Mouse (Mus musculus): Measurements from ENCODE around the gene Prr12. TPM values are rescaled to one million over a fixed set of nuclear protein-coding genes. Genes with fewer than 3 reads are reported as not detected.

The Prr12 gene
- polyA plus RNA-seq, 1 experiment from 2014 or later: 8.7 TPM

DNA sequence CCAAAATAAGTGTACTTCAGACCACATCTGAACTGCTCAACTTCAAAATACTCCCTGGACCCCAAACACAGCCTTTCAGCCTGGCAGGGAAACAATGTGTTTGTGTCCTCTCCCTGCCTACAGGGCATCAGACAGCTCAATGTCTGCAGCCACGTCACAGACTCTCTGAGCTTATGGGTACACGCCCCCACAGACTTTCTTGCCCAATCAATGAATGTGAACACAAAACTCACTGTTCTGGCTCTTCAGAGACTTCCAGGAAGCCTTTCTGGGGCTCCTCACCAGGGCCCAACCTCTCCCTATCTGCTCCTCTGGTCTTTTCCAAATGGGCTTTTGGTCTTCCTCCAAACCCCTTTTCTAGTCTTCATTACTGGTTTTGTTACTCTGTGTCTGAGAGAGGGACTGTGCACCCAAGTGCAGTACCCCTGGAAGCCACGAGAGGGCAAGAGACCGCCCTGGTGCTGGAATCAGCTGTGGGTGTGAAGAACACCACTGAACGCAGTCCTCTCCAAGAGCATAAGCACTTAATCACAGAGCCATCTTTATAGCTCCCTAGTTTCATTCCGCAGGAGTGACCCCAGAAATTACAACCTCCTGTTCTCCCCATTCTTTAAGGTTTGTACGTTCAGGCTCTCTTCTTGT lies 14.8 kb downstream of the Prr12 start:
- H3K27ac ChIP-seq (ENCODE audit: low read length): no peak overlapping the region
- no peak overlapping the region for H3K4me2 ChIP-seq (ENCODE audit: low read depth, low read length)
- no peaks in the 10 kb centered on the region for H3K4me1 ChIP-seq (ENCODE audit: control insufficient read depth, insufficient read depth, low read length)
- no peak overlapping the region for H3K9ac ChIP-seq (ENCODE audit: low read length)
- H3K9me3 ChIP-seq (replicated peaks; ENCODE audit: control insufficient read depth, low read length): no peaks in the 10 kb centered on the region
- 67% methylated on average over 7 of the region's 7 CpGs for WGBS
- H3K27me3 ChIP-seq (ENCODE audit: control insufficient read depth, insufficient read depth, low read length): no peaks in the 10 kb centered on the region
- ATAC-seq (ENCODE audit: insufficient read depth, low FRiP score): 0 out of 2 replicates have a peak, but pooled peaks have one; percentile 38
- peaks cover 61% of the 10 kb centered on the region for H3K36me3 ChIP-seq (ENCODE audit: control insufficient read depth, insufficient read depth, low read length)
- no peak overlapping the region for H3K4me3 ChIP-seq (replicated peaks; ENCODE audit: low read length)

DNA sequence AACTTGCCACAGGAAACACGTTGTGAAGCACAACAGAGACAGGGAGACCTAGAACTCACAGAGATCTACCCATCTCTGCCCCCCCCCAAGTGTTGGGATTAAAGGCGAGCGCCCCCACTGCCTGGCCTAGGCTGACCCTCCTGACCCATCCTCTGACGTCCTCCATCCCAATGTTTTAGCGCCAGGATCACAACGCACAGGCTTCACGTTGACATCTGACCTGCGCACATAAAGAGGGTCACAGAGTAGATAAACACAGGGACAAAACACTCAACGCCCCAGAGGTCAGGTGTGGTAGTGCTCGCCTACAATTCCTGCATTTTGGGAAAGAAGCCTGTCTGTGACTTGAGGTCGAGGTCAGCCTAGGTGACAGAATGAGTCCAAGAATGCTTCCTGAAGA lies 16.0 kb downstream of the Prr12 start:
- H3K36me3 ChIP-seq (ENCODE audit: control insufficient read depth, insufficient read depth, low read length): peaks cover 65% of the 10 kb centered on the region
- H3K4me1 ChIP-seq (ENCODE audit: control insufficient read depth, insufficient read depth, low read length): no peaks in the 10 kb centered on the region
- no peak overlapping the region for H3K9ac ChIP-seq (ENCODE audit: low read length)
- no peak overlapping the region for H3K4me3 ChIP-seq (replicated peaks; ENCODE audit: low read length)
- H3K4me2 ChIP-seq (ENCODE audit: low read depth, low read length): no peak overlapping the region
- WGBS: 77% methylated on average over 11 of the region's 11 CpGs
- no peak for ATAC-seq (ENCODE audit: insufficient read depth, low FRiP score)
- H3K27me3 ChIP-seq (ENCODE audit: control insufficient read depth, insufficient read depth, low read length): no peaks in the 10 kb centered on the region
- no peaks in the 10 kb centered on the region for H3K9me3 ChIP-seq (replicated peaks; ENCODE audit: control insufficient read depth, low read length)
- no peak overlapping the region for H3K27ac ChIP-seq (ENCODE audit: low read length)

DNA sequence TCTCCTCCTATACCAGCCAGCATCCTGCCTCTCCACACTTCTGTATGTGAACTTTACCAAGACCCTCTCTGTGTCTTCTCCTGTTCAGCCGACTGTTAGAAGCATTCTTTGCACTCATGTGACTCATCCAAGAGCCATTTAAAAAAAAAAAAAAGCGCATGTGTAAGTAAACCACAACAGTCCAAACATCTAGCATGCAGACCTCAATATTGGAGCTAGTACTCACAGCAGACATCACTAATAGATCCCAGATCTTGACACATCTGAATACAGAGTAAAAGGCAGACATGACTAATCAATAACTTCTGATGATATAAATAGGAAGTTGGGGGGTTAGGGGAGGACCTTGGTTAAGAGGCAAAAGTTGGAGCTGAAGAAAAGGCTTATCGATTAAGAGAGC lies 17.1 kb downstream of the Prr12 start:
- H3K4me2 ChIP-seq (ENCODE audit: low read depth, low read length): no peak overlapping the region
- 81% methylated on average over 3 of the region's 3 CpGs for WGBS
- H3K9me3 ChIP-seq (replicated peaks; ENCODE audit: control insufficient read depth, low read length): no peaks in the 10 kb centered on the region
- no peak overlapping the region for H3K4me3 ChIP-seq (replicated peaks; ENCODE audit: low read length)
- no peak overlapping the region for H3K27ac ChIP-seq (ENCODE audit: low read length)
- H3K36me3 ChIP-seq (ENCODE audit: control insufficient read depth, insufficient read depth, low read length): peaks cover 62% of the 10 kb centered on the region
- H3K9ac ChIP-seq (ENCODE audit: low read length): no peak overlapping the region
- H3K4me1 ChIP-seq (ENCODE audit: control insufficient read depth, insufficient read depth, low read length): no peaks in the 10 kb centered on the region
- H3K27me3 ChIP-seq (ENCODE audit: control insufficient read depth, insufficient read depth, low read length): no peaks in the 10 kb centered on the region
- ATAC-seq (ENCODE audit: insufficient read depth, low FRiP score): no peak

DNA sequence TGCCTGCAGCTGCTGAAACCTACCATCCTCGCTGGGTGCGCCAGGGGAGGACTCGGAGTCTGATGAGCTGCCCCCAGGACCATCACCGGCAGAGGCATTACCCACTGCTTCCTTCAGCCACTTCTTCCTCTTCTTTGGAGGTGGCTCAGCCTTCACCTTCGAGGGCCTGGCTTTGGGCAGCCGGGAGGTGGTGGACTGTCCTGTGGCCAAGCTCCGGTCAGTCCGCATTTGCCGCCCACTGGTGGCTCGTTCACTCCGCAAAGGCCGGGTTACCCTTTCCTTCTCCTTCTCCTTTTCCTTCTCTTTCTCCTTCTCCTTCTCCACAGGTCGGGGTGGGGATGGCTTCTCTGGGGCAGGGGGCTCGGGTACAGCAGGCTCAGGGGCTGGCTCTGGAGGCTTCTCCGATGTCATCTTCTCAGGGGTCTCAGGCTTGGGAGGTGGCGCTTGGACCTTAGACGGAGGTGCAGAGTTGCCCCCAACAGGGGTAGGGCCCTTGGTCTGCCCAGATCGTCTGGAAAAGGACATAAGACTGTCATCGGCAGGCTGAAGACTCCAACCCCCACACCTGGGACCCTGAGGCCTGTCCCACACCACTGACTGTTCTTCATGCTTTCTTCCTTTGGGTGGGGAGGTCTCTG lies 18.8 kb downstream of the Prr12 start:
- WGBS: 94% methylated on average over 19 of the region's 19 CpGs
- Histone ChIP-seq H3K27me3 (ENCODE audit: control insufficient read depth, insufficient read depth, low read length) (no peaks in the 10 kb centered on the region), H3K36me3 (ENCODE audit: control insufficient read depth, insufficient read depth, low read length) (peaks cover 53% of the 10 kb centered on the region), H3K4me2 (ENCODE audit: low read depth, low read length) (no peak overlapping the region), H3K9ac (ENCODE audit: low read length) (no peak overlapping the region), H3K27ac (ENCODE audit: low read length) (no peak overlapping the region), H3K4me1 (ENCODE audit: control insufficient read depth, insufficient read depth, low read length) (no peaks in the 10 kb centered on the region), H3K9me3 (replicated peaks; ENCODE audit: control insufficient read depth, low read length) (no peaks in the 10 kb centered on the region), H3K4me3 (replicated peaks; ENCODE audit: low read length) (no peak overlapping the region)
- ATAC-seq (ENCODE audit: insufficient read depth, low FRiP score): no peak

DNA sequence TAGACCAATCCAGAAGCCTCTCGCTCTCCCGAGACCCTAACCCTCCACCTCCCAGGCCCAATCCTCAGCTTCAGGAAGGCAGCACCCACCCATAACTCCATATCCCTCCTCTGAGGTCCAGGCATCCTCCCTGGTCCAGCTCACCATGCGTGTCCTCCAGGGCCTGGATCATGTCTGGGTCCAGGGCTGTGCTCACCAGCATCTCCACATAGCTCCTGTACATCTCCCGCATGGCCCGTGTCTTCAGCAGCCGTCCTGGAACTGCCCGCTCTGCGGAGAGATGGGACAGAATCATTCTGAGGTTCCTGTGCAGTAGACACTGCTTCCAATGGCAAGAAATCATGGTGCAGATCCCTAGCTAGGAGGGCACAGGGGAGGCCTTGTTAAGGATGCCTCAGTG lies 21.8 kb downstream of the Prr12 start:
- H3K27ac ChIP-seq (ENCODE audit: low read length): no peak overlapping the region
- 98% methylated on average over 8 of the region's 8 CpGs for WGBS
- no peak overlapping the region for H3K9ac ChIP-seq (ENCODE audit: low read length)
- peaks cover 43% of the 10 kb centered on the region for H3K36me3 ChIP-seq (ENCODE audit: control insufficient read depth, insufficient read depth, low read length)
- no peaks in the 10 kb centered on the region for H3K27me3 ChIP-seq (ENCODE audit: control insufficient read depth, insufficient read depth, low read length)
- H3K4me1 ChIP-seq (ENCODE audit: control insufficient read depth, insufficient read depth, low read length): no peaks in the 10 kb centered on the region
- no peak for ATAC-seq (ENCODE audit: insufficient read depth, low FRiP score)
- H3K4me2 ChIP-seq (ENCODE audit: low read depth, low read length): no peak overlapping the region
- no peaks in the 10 kb centered on the region for H3K9me3 ChIP-seq (replicated peaks; ENCODE audit: control insufficient read depth, low read length)
- no peak overlapping the region for H3K4me3 ChIP-seq (replicated peaks; ENCODE audit: low read length)

DNA sequence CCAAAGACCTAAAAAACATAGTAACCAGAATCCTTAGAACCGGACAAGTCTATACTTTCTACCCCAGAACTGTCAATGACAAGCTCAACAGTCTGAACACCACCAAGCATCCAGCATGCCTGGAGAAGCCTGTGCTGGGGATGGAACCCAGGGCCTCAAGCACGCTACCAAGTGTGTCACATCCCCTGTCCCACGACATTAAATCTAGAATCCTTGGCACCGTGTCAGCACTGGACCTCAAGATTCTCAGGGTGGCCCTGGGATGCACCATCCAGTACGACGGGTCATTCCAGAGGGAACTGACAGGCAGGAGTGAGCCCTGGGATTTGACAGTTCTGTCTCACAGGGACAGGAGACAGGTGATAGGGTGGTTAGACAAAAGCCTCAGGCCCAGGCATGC lies 22.7 kb downstream of the Prr12 start:
- ATAC-seq (ENCODE audit: insufficient read depth, low FRiP score): no peak
- H3K27me3 ChIP-seq (ENCODE audit: control insufficient read depth, insufficient read depth, low read length): no peaks in the 10 kb centered on the region
- H3K4me3 ChIP-seq (replicated peaks; ENCODE audit: low read length): no peak overlapping the region
- no peak overlapping the region for H3K4me2 ChIP-seq (ENCODE audit: low read depth, low read length)
- no peaks in the 10 kb centered on the region for H3K4me1 ChIP-seq (ENCODE audit: control insufficient read depth, insufficient read depth, low read length)
- H3K27ac ChIP-seq (ENCODE audit: low read length): no peak overlapping the region
- no peak overlapping the region for H3K9ac ChIP-seq (ENCODE audit: low read length)
- H3K9me3 ChIP-seq (replicated peaks; ENCODE audit: control insufficient read depth, low read length): no peaks in the 10 kb centered on the region
- H3K36me3 ChIP-seq (ENCODE audit: control insufficient read depth, insufficient read depth, low read length): peaks cover 36% of the 10 kb centered on the region
- WGBS: 93% methylated on average over 6 of the region's 6 CpGs

DNA sequence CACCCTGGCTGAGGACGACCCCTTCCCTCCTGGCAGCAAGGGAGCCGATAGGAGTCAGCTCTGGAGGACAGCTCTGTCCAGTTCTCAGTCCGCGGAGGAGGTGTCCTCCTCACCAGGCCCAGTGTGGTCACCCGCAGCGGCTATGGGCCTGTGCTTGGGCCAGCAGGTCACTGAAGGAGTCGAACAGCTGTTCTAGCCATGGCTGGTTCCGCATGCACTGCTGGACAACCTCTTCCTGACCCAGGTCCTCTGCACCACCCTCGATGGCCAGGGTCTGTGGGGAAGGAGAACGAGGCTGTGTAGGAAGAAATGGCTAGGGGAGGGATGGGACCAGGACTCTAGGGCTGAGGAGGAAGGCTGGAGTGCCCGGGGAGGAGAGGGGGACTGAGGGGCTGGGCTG lies 24.3 kb downstream of the Prr12 start:
- Histone ChIP-seq H3K27me3 (ENCODE audit: control insufficient read depth, insufficient read depth, low read length) (no peaks in the 10 kb centered on the region), H3K9me3 (replicated peaks; ENCODE audit: control insufficient read depth, low read length) (no peaks in the 10 kb centered on the region), H3K4me1 (ENCODE audit: control insufficient read depth, insufficient read depth, low read length) (no peaks in the 10 kb centered on the region), H3K36me3 (ENCODE audit: control insufficient read depth, insufficient read depth, low read length) (peaks cover 20% of the 10 kb centered on the region; the same call in 1 of the 2 replicates), H3K9ac (ENCODE audit: low read length) (no peak overlapping the region), H3K4me2 (ENCODE audit: low read depth, low read length) (no peak overlapping the region), H3K4me3 (replicated peaks; ENCODE audit: low read length) (no peak overlapping the region), H3K27ac (ENCODE audit: low read length) (no peak overlapping the region)
- 87% methylated on average over 11 of the region's 11 CpGs for WGBS
- ATAC-seq (ENCODE audit: insufficient read depth, low FRiP score): no peak

DNA sequence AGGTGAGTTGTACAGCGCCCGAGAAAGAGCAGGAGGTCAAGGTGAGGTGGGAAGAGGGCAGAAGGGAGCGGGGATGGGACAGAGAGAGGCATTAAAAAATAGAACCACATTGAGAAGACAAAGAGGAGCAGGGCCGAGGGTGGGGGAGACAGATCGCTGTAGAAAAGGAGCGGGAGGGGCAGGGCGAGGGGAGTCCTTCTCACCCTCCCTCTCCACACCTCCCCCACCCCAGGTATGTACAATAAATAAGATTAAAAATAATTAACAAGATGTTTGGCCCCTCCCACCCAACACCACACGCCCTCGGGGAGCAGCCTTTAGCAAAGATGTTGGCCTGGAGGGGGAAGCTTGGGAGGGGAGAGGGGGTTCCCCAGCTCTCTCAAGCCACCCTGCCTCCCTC lies 24.9 kb downstream of the Prr12 start:
- Histone ChIP-seq H3K4me3 (replicated peaks; ENCODE audit: low read length) (no peak overlapping the region), H3K36me3 (ENCODE audit: control insufficient read depth, insufficient read depth, low read length) (peaks cover 17% of the 10 kb centered on the region; the same call in 1 of the 2 replicates), H3K9me3 (replicated peaks; ENCODE audit: control insufficient read depth, low read length) (no peaks in the 10 kb centered on the region), H3K9ac (ENCODE audit: low read length) (no peak overlapping the region), H3K27me3 (ENCODE audit: control insufficient read depth, insufficient read depth, low read length) (no peaks in the 10 kb centered on the region), H3K4me2 (ENCODE audit: low read depth, low read length) (no peak overlapping the region), H3K27ac (ENCODE audit: low read length) (no peak overlapping the region), H3K4me1 (ENCODE audit: control insufficient read depth, insufficient read depth, low read length) (no peaks in the 10 kb centered on the region)
- 77% methylated on average over 9 of the region's 9 CpGs for WGBS
- no peak for ATAC-seq (ENCODE audit: insufficient read depth, low FRiP score)

DNA sequence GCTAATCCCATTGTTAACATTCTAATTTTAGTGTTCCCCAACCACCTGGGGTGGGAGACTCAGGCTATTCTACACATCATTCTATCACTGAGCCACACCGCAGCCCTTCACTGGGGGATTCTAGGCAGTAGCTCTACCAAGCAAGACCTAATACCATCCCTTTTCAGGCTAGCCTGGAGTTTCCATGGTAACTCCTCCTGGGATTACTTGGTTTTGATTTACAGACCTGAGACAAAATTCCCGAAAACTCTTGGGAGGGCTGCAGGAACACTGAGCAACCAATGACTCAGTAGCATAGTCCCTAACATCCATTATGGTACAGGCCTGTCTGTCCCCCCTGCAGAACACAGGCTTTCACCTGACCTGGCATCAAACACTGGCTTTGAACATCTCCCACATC lies 26.4 kb downstream of the Prr12 start:
- no peak for ATAC-seq (ENCODE audit: insufficient read depth, low FRiP score)
- no peak overlapping the region for H3K9ac ChIP-seq (ENCODE audit: low read length)
- no peak overlapping the region for H3K4me2 ChIP-seq (ENCODE audit: low read depth, low read length)
- H3K4me1 ChIP-seq (ENCODE audit: control insufficient read depth, insufficient read depth, low read length): no peaks in the 10 kb centered on the region
- H3K36me3 ChIP-seq (ENCODE audit: control insufficient read depth, insufficient read depth, low read length): peaks cover 10% of the 10 kb centered on the region; the same call in 1 of the 2 replicates
- WGBS: 63% methylated on average over 2 of the region's 2 CpGs
- H3K27me3 ChIP-seq (ENCODE audit: control insufficient read depth, insufficient read depth, low read length): no peaks in the 10 kb centered on the region
- H3K9me3 ChIP-seq (replicated peaks; ENCODE audit: control insufficient read depth, low read length): no peaks in the 10 kb centered on the region
- no peak overlapping the region for H3K4me3 ChIP-seq (replicated peaks; ENCODE audit: low read length)
- 0 out of 2 replicates have a peak overlapping the region, but pooled peaks have one; percentile 2 for H3K27ac ChIP-seq (ENCODE audit: low read length)
